Mouse (Mus musculus) cerebellum, adult 9-11 months (tissue): Measurements from ENCODE around the gene Olfr893.
"Not testable (repeated sequence)": the region's sequence is repeated elsewhere in the genome, so short reads cannot be mapped to it uniquely, and the experiment has no call there.

ENCODE experiments used
- DNase-seq: peaks from one replicate; pipeline ENCODE4 v3.0.0; 2022

Gene Olfr893

DNA sequence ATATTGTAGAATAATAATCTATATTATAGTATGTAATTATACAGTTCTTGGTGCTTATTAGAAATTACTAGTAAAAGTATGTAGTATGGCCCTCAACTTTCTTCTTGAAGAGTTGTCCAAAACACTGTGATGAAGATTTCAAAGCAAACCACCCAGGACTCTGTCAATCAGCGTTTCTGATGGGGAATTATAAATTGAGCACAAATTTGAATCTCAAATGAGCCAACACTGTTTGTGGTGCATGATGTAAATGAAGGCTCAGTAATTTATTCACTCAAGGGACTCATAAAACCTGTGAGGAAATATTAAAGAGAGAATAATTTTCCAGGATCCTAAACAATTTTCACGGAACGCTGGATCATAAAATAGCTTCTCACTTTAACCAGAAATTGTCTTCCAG is at the start of gene Olfr893:
Gene Olfr893 (plus strand): TSS at position 301 of the 400 bp plus-strand sequence.
- DNase-seq = no peak

DNA sequence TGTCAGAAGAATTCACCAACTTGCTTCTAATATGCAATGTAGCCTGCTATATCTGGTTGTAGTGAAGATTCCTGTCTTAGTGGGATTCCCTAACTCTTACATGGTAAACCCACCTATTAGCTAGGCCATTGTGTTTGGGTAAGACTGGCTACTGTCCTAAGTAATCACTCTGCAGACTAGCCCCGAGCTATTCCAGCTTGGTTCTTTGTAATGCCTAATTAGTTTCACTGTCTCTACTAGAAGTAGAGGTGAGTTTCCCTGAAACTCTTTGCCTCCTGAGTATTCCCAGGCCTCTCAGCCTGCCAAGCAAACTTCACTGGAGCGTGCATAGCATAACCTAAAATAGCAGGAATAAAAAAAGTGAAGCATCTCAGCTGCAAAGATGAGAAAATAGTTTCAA is 39.8 kb upstream of the Olfr893 start:
- DNase-seq = not testable (repeated sequence)

DNA sequence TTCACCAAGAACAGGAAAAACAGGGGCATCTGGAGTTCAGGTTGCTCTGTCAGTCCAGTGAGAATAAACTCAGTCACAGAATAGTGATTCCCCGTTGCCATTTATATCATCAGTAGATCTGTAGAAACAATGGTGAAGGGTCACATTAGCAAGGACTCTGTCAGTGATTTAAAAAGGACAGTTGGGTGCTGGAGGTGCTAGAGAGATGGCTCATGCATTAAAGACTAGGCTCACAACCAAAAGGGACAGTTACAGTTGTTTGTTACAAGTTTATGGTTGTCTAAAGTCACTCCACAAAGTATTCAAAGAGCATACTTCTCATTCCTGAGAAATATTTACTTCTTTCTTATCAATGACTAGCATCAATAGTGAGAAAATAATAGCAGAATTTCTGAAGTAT is 27.4 kb upstream of the Olfr893 start, which contains the start of gene Olfr891:
Gene Olfr891 (minus strand): TSS at position 101 of the 400 bp plus-strand sequence.
- no peak for DNase-seq

DNA sequence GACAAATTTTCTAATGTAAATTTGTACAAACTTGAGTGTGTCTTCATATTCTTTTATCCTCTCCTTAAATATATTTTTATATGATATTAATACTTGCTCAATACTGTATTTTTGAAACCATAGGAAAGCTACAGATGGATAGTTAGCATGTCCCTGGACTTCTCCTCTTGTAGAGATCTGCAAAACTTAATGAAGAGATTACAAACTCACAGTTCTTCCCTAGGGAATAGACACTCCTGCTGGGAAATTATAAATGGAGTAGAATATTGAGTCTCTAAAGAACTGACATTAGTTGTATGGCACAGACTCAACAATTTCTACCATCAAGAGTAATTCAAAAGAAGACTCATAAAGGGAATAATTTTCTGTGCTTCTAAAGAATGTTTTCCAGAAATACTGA is 9.6 kb downstream of the Olfr893 start, which contains the start of gene Olfr894:
Gene Olfr894 (plus strand): TSS at position 301 of the 400 bp plus-strand sequence.
- DNase-seq = no peak

DNA sequence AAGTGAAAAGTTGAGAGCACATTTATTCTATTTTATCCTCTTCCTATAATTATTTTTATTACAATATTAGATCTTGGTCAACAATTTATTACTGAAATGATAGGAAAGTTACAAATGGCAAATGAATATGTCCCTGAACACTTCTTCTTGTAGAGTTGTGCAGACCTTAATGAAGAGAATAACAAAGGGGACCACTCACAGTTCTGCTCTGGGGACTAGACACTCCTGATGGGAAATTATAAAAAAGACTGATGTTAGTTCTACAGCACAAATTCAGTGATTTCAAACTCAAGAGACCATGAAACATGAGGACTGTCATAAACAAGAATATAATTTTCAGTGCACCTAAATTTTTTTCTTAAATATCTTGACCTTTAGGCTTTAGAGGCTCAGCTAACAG is 44.3 kb downstream of the Olfr893 start, which contains the start of gene Olfr143:
Gene Olfr143 (plus strand): TSS at position 301 of the 400 bp plus-strand sequence.
- DNase-seq = no peak
